Mouse (Mus musculus): Measurements from ENCODE around the gene Olfr1130. TPM values are rescaled to one million over a fixed set of nuclear protein-coding genes. Genes with fewer than 3 reads are reported as not detected.
"Not testable (repeated sequence)": the region's sequence is repeated elsewhere in the genome, so short reads cannot be mapped to it uniquely, and the experiment has no call there.

The Olfr1130 gene
- not detected for total RNA-seq (2021)

- intact Hi-C loops (cut with DNase I); DNase-seq (ENCODE audit: low spot score): not testable (repeated sequence)
Measured at GRCm38 (mm10) chr2:87605912-87606311, at the start of gene Olfr1130. TSS of gene Olfr1130 (plus strand) at chr2:87606212.

GRCm38 (mm10) chr2:87573602-87574001 lies 32.4 kb upstream of the Olfr1130 start, which contains the start of gene Olfr1129:
TSS of gene Olfr1129 (plus strand) at chr2:87573902.
- DNase-seq (ENCODE audit: low spot score); intact Hi-C loops (cut with DNase I): not testable (repeated sequence)

GRCm38 (mm10) chr2:87626804-87627203 lies 20.8 kb downstream of the Olfr1130 start, which contains the start of gene Olfr1131:
TSS of gene Olfr1131 (plus strand) at chr2:87627104.
- no peak for DNase-seq (ENCODE audit: low spot score)
- intact Hi-C loops (cut with DNase I) = no loop called here

- no peak for DNase-seq (ENCODE audit: low spot score)
- intact Hi-C loops (cut with DNase I) = no loop called here
Measured at GRCm38 (mm10) chr2:87637435-87637834, 31.4 kb downstream of the Olfr1130 start, which contains the start of gene Olfr1132. TSS of gene Olfr1132 (minus strand) at chr2:87637535.

GRCm38 (mm10) chr2:87642441-87642840 lies 36.4 kb downstream of the Olfr1130 start:
- intact Hi-C loops (cut with DNase I) = no loop called here
- no peak for DNase-seq (ENCODE audit: low spot score)

- no peak for DNase-seq (ENCODE audit: low spot score)
- intact Hi-C loops (cut with DNase I) = no loop called here
Measured at GRCm38 (mm10) chr2:87647274-87647673, 41.3 kb downstream of the Olfr1130 start, which contains the start of gene Olfr1133. TSS of gene Olfr1133 (minus strand) at chr2:87647374.

- no peak for DNase-seq (ENCODE audit: low spot score)
- intact Hi-C loops (cut with DNase I) = no loop called here
Measured at GRCm38 (mm10) chr2:87658360-87658759, 52.3 kb downstream of the Olfr1130 start, which contains the start of gene Olfr1134. TSS of gene Olfr1134 (minus strand) at chr2:87658460.

Other genes starting within 250 kb of the Olfr1130 start
- not detected for gene Olfr1121, start 236.3 kb upstream of the Olfr1130 start, total RNA-seq (2021)
- under 1 TPM in 1 of 2 experiments, not detected in 1; 0.05 TPM for gene Olfr1122, start 220.4 kb upstream of the Olfr1130 start, total RNA-seq (2021)
- gene Olfr1123, start 189.6 kb upstream of the Olfr1130 start, total RNA-seq (2021) = not detected
- gene Olfr1124, start 175.9 kb upstream of the Olfr1130 start, total RNA-seq (2021) = not detected
- not detected for gene Olfr1126, start 152.2 kb upstream of the Olfr1130 start, total RNA-seq (2021)
- gene Pramel7, start 109.1 kb upstream of the Olfr1130 start, total RNA-seq (2021) = not detected
- not detected for gene Pramel6, start 99.6 kb upstream of the Olfr1130 start, total RNA-seq (2021)
- gene Olfr153, start 74.4 kb upstream of the Olfr1130 start, total RNA-seq (2021) = not detected
- not detected for gene Olfr1128, start 60.7 kb upstream of the Olfr1130 start, total RNA-seq (2021)
- gene Olfr1129, start 32.3 kb upstream of the Olfr1130 start, total RNA-seq (2021) = not detected
- not detected for gene Olfr1131, start 20.9 kb downstream of the Olfr1130 start, total RNA-seq (2021)
- not detected for gene Olfr1132, start 31.3 kb downstream of the Olfr1130 start, total RNA-seq (2021)
- gene Olfr1133, start 41.2 kb downstream of the Olfr1130 start, total RNA-seq (2021) = not detected
- not detected for gene Olfr1134, start 52.2 kb downstream of the Olfr1130 start, total RNA-seq (2021)
- gene Olfr1135, start 67.5 kb downstream of the Olfr1130 start, total RNA-seq (2021) = not detected
- not detected for gene Olfr1136, start 87.7 kb downstream of the Olfr1130 start, total RNA-seq (2021)
- gene Olfr1137, start 107.0 kb downstream of the Olfr1130 start, total RNA-seq (2021) = not detected
- not detected for gene Olfr1138, start 133.8 kb downstream of the Olfr1130 start, total RNA-seq (2021)
- not detected for gene Olfr1140, start 137.5 kb downstream of the Olfr1130 start, total RNA-seq (2021)
- not detected for gene Olfr1141, start 147.8 kb downstream of the Olfr1130 start, total RNA-seq (2021)
- not detected for gene Olfr152, start 173.3 kb downstream of the Olfr1130 start, total RNA-seq (2021)
- gene Olfr1143, start 194.4 kb downstream of the Olfr1130 start, total RNA-seq (2021) = not detected
- not detected for gene Olfr1145, start 203.6 kb downstream of the Olfr1130 start, total RNA-seq (2021)
- not detected for gene Olfr1148, start 224.3 kb downstream of the Olfr1130 start, total RNA-seq (2021)
- gene Olfr1150-ps1, start 237.8 kb downstream of the Olfr1130 start, total RNA-seq (2021) = not detected
- not detected for gene Olfr1151, start 249.7 kb downstream of the Olfr1130 start, total RNA-seq (2021)

Measured in heart, postnatal 25 days (tissue).